Mouse (Mus musculus) stomach, postnatal 0 days (tissue): ENCODE data around the gene Hrh3.

ENCODE experiments used
- CTCF ChIP-seq: IDR thresholded peaks from 2 replicates; pipeline ENCODE4 v1.5.1; 2016; ENCODE audit warnings: antibody characterized with exemption, low read depth, mild to moderate bottlenecking, moderate library complexity
- EP300 ChIP-seq: optimal IDR thresholded peaks from 2 replicates; pipeline ENCODE3; 2016; ENCODE audit warnings: antibody characterized with exemption

- TF ChIP-seq EP300 (no peak), CTCF (no peak)
Observed at GRCm38 (mm10) chr2:180099529-180099928, 4.8 kb downstream of the Hrh3 start.
